Mouse (Mus musculus) kidney, adult 2 months (tissue): ENCODE results near the gene Rnf187.

ENCODE experiments used
- CTCF ChIP-seq: fragments of 200-500 bp; conservative IDR thresholded peaks from 2 replicates; pipeline ENCODE4 v1.5.1; 2011; ENCODE audit warnings: low read depth, mild to moderate bottlenecking, control low read depth, low read length, moderate library complexity, mixed read lengths; ENCODE audit not compliant: insufficient read depth, insufficient read length
- POLR2A ChIP-seq: fragments of 200-500 bp; IDR thresholded peaks from one replicate; pipeline ENCODE4 v1.6.1; 2011; ENCODE audit warnings: low read depth, low read length, control low read depth

DNA sequence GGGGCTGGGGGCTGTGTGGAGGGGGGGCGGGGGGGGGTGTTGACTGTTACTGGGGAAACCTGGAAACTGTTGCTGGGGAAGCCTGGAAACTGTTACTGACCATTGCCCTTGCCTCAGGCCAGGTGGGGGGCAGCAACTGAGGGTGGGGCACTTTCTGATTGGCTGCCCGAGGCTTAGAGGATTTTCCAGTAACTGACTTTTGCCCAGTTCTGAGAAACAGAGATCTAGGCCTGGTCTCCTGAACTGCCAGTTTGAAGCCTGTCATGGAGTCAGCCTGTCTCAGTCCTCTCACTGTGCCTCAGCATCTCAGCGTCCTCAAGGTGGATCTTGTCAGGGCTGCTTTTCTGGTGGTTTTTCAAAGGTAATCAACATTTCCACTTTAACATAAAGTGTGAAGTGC lies 35.7 kb upstream of the Rnf187 start:
- no peak for TF ChIP-seq CTCF
- TF ChIP-seq POLR2A = no peak
